Mouse (Mus musculus) right cerebral cortex, adult 18-20 months (tissue): ENCODE results near the gene Tcp11l2.

Experiments
- DNase-seq: peaks from one replicate; pipeline ENCODE4 v3.0.0; 2022; ENCODE audit warnings: mixed read lengths

Gene Tcp11l2

DNA sequence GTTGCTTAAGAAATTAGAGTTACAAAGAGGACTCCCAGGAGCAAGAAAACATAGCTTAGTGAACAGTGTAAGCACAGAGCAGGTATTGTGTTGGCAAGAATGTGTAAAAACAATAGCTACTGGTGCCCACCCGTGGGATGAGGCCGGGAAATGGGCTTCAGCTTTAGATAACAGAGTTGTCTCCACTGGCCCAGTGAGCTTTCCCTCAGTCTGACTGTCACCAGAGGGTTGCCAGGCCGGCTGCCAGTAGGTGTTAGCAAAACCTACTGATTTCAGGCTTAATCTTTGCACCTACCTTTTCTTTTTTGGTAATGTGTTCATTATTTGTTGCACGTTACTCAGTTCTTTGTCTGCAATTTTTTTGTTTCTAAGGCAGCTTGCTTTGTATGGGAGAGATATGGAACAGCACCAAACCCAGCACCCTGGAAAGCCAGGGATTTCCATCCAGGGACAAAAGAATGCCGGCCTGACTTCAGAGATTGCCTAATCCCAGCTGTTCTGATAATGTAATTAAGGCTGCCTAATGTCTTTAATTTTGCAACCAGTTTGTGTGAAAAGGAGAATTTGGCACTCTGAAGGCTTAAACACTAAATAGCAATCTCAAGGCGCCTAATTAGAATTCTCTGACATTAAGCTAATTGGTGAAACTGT is 81.1 kb downstream of the Tcp11l2 start:
- DNase-seq: no peak

DNA sequence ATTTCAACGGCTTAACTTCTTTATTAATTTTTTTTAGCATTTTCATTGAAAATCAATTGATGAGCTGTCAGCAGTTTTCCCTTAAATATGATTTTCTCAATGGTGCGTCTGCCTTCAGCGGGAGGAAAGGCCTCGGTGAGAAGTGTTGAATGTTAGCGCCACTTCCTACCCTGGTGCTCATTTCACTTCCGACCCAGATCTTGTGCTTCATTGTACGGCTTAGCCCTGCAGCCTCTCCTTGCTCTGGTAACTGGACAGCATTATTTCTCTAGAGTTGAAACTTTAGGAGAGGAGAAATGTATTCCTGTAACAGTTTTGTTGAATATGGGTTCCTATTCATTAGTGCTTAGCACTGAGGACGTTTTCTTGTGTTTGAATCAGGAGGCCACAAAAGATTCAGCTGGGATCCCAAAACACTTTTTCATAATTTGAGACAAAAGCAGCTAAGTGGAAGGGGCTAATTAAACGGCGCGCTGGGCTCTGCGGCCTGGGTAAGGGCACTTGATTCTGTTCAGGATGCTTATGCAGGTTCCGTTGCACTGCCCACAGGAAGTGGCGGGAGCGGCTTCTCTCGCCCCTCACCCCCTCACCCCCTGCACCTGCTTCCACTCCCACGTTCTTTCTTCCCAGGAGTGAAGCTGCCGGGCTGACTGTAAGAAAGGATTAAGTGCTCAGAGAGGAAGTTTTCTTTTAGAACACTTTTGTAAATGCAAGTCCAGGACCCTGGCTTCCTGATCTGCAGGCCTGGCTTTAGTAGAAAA is 81.8 kb downstream of the Tcp11l2 start:
- no peak for DNase-seq

DNA sequence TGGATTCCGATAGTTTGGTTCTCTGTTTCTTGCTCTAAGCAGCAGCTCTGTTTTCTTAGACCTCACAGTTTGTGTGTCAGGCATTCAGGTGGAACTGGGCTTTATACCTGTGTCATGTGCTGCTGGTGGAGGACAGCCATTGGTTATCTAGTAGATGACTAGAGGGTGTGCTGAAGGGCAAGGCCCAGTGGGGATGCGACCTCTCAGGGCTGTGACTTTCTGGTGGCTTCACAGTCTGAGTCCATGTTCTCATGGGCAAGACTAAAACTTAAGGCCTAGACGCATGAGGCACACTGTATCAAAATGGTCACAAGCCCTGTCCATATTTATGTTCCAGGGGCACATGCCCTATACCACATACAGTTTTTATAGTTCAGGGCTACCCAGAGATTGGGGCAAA is 82.9 kb downstream of the Tcp11l2 start:
- DNase-seq: no peak

DNA sequence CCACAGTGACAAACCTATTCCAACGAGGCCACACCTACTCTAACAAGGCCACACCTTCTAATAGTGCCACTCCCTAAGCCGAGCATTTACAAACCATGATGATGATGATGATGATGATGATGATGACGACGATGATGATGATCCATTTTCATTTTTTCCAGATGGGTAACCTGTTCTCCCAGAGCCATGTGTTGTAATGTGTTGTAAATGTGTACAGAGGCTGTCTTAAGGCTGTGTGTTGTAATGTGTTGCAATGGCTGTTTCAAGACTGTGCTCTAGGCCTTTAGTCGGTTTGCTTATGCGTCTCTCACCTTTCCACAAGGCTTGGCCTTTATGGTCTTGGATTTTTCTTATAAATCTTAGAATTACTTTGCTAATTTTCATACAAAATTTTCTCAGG is 85.7 kb downstream of the Tcp11l2 start:
- no peak for DNase-seq
